Mouse (Mus musculus): ENCODE measurements around the gene Ctdspl.
A peak's percentile ranks its signal among the peaks of the same experiment; 100 is the strongest.

Ctdspl gene

GRCm38 (mm10) chr9:118920798-118921515 lies 5.3 kb upstream of the Ctdspl start:
- DNase-seq (ENCODE audit: low spot score in 2 of 2), result peak; percentile 28 to 41

GRCm38 (mm10) chr9:118921926-118922325 lies 4.3 kb upstream of the Ctdspl start:
- DNase-seq (ENCODE audit: low spot score in 2 of 2), result no peak

- no peak for DNase-seq (ENCODE audit: low spot score in 2 of 2)
Measured at GRCm38 (mm10) chr9:118924554-118925085, 1.6 kb upstream of the Ctdspl start.

- DNase-seq (ENCODE audit: low spot score in 2 of 2), result peak; percentile 91
Measured at GRCm38 (mm10) chr9:118925286-118926110, 755 bp upstream of the Ctdspl start.

GRCm38 (mm10) chr9:118926688-118927321 lies 552 bp downstream of the Ctdspl start:
- peak in 1 of 2 experiments; percentile 9 for DNase-seq (ENCODE audit: low spot score in 2 of 2)

- DNase-seq (ENCODE audit: low spot score in 2 of 2), result no peak
Measured at GRCm38 (mm10) chr9:118927501-118927900, 1.2 kb downstream of the Ctdspl start.

GRCm38 (mm10) chr9:118928007-118928406 lies 1.8 kb downstream of the Ctdspl start:
- no peak for DNase-seq (ENCODE audit: low spot score in 2 of 2)

GRCm38 (mm10) chr9:118928656-118929055 lies 2.4 kb downstream of the Ctdspl start:
- DNase-seq (ENCODE audit: low spot score in 2 of 2), result no peak

- DNase-seq (ENCODE audit: low spot score in 2 of 2), result no peak
Measured at GRCm38 (mm10) chr9:118930611-118931010, 4.4 kb downstream of the Ctdspl start.

- no peak for DNase-seq (ENCODE audit: low spot score in 2 of 2)
Measured at GRCm38 (mm10) chr9:118933800-118934199, 7.5 kb downstream of the Ctdspl start.

- DNase-seq (ENCODE audit: low spot score in 2 of 2), result no peak
Measured at GRCm38 (mm10) chr9:118934319-118934718, 8.1 kb downstream of the Ctdspl start.

GRCm38 (mm10) chr9:118935098-118935497 lies 8.8 kb downstream of the Ctdspl start:
- DNase-seq (ENCODE audit: low spot score in 2 of 2), result no peak

- DNase-seq (ENCODE audit: low spot score in 2 of 2), result no peak
Measured at GRCm38 (mm10) chr9:118936071-118936470, 9.8 kb downstream of the Ctdspl start.

GRCm38 (mm10) chr9:118937515-118937914 lies 11.3 kb downstream of the Ctdspl start:
- DNase-seq (ENCODE audit: low spot score in 2 of 2), result no peak

GRCm38 (mm10) chr9:118939410-118939809 lies 13.2 kb downstream of the Ctdspl start:
- no peak for DNase-seq (ENCODE audit: low spot score in 2 of 2)

GRCm38 (mm10) chr9:118939831-118940230 lies 13.6 kb downstream of the Ctdspl start:
- no peak for DNase-seq (ENCODE audit: low spot score in 2 of 2)

- DNase-seq (ENCODE audit: low spot score in 2 of 2), result no peak
Measured at GRCm38 (mm10) chr9:118940591-118941207, 14.4 kb downstream of the Ctdspl start.

- no peak for DNase-seq (ENCODE audit: low spot score in 2 of 2)
Measured at GRCm38 (mm10) chr9:118942030-118942429, 15.8 kb downstream of the Ctdspl start.

GRCm38 (mm10) chr9:118943941-118944340 lies 17.7 kb downstream of the Ctdspl start:
- DNase-seq (ENCODE audit: low spot score in 2 of 2), result no peak

GRCm38 (mm10) chr9:118944388-118944787 lies 18.1 kb downstream of the Ctdspl start:
- DNase-seq (ENCODE audit: low spot score in 2 of 2), result no peak

- no peak for DNase-seq (ENCODE audit: low spot score in 2 of 2)
Measured at GRCm38 (mm10) chr9:118948486-118948885, 22.2 kb downstream of the Ctdspl start.

- no peak for DNase-seq (ENCODE audit: low spot score in 2 of 2)
Measured at GRCm38 (mm10) chr9:118949124-118949523, 22.9 kb downstream of the Ctdspl start.
